Mouse (Mus musculus) intestine, embryonic 16.5 days (tissue): ENCODE measurements around the gene Gm13285. TPM values are rescaled to one million over a fixed set of nuclear protein-coding genes. Genes with fewer than 3 reads are reported as not detected.
"Not testable (repeated sequence)": the region's sequence is repeated elsewhere in the genome, so short reads cannot be mapped to it uniquely, and the experiment has no call there.

Source experiments
- ATAC-seq: fragments of 200-750 bp; cut with Nextera tagmentation; 2 replicates; pipeline ENCODE4 v1.8.0; 2017; ENCODE audit warnings: moderate TSS enrichment, moderate library complexity
- H3K27ac ChIP-seq: fragments of 300-500 bp; sonication (generic); 2 replicates; pipeline ENCODE4 v1.5.1; 2014; ENCODE audit warnings: mild to moderate bottlenecking, low read length
- H3K27me3 ChIP-seq: fragments of 300-500 bp; sonication (generic); replicated peaks from 2 replicates; pipeline ENCODE4 v1.6.1; 2014; ENCODE audit warnings: low read length, control low read depth, mixed read lengths; ENCODE audit not compliant: control insufficient read depth, insufficient read depth
- H3K36me3 ChIP-seq: fragments of 300-500 bp; sonication (generic); 2 replicates; pipeline ENCODE4 v1.6.1; 2014; ENCODE audit warnings: low read length, control low read depth; ENCODE audit not compliant: control insufficient read depth, insufficient read depth
- H3K4me1 ChIP-seq: fragments of 300-500 bp; sonication (generic); 2 replicates; pipeline ENCODE4 v1.6.1; 2014; ENCODE audit warnings: low read length, control low read depth, mixed read lengths; ENCODE audit not compliant: control insufficient read depth, insufficient read depth
- H3K4me2 ChIP-seq: fragments of 300-500 bp; sonication (generic); 2 replicates; pipeline ENCODE4 v1.6.1; 2014; ENCODE audit warnings: low read depth, low read length, control low read depth
- H3K4me3 ChIP-seq: fragments of 300-500 bp; sonication (generic); 2 replicates; pipeline ENCODE4 v1.5.1; 2014; ENCODE audit warnings: mild to moderate bottlenecking, low read length
- H3K9ac ChIP-seq: fragments of 300-500 bp; sonication (generic); 2 replicates; pipeline ENCODE4 v1.6.1; 2014; ENCODE audit warnings: low read depth, low read length
- H3K9me3 ChIP-seq: fragments of 300-500 bp; sonication (generic); 2 replicates; pipeline ENCODE4 v1.6.1; 2016; ENCODE audit warnings: low read length, control low read depth; ENCODE audit not compliant: control insufficient read depth
- WGBS: fragments of 180-500 bp; shearing (Covaris S2); extraction: QIAGEN DNeasy Blood & Tissue Kit; methylation state at CpG from one replicate; pipeline ENCODE4 v1.1.7; 2014; 5-methylcytosine and 5-hydroxymethylcytosine counted together
- polyA plus RNA-seq: library from polyadenylated mRNA; unstranded; fragments of >200 nt; fragmentation: Nextera tagmentation; extraction: Ambion mirVana; gene quantifications from 2 replicates; pipeline ENCODE4 v1.2.1, GENCODE M21; 2015

The Gm13285 gene
- polyA plus RNA-seq, 1 experiment from 2014 or later: 0.53 TPM

DNA sequence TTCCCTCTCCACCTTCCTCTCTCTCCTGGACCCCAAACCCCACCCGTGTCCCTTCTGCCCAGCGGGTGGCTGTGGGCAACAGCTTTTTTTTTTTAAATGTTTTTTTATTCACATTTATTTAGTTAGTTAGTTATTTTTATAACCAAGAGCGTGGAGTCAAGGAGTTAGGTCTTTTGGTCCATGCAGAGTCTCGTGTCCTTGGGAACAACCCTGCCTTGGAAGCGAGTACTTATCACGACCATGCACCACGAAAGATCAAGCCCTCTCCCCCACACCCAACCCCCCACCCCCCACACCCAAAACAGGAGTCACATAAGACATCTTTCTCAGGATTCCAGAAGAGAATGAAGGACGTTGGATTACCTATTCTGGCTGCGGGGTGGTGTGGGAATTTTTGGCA is 37.1 kb upstream of the Gm13285 start:
- not testable (repeated sequence) for ATAC-seq, H3K9ac ChIP-seq, H3K27me3 ChIP-seq, H3K36me3 ChIP-seq, H3K4me1 ChIP-seq, H3K27ac ChIP-seq, H3K4me3 ChIP-seq, H3K9me3 ChIP-seq, H3K4me2 ChIP-seq
- 65% methylated on average over 8 of the region's 9 CpGs for WGBS

DNA sequence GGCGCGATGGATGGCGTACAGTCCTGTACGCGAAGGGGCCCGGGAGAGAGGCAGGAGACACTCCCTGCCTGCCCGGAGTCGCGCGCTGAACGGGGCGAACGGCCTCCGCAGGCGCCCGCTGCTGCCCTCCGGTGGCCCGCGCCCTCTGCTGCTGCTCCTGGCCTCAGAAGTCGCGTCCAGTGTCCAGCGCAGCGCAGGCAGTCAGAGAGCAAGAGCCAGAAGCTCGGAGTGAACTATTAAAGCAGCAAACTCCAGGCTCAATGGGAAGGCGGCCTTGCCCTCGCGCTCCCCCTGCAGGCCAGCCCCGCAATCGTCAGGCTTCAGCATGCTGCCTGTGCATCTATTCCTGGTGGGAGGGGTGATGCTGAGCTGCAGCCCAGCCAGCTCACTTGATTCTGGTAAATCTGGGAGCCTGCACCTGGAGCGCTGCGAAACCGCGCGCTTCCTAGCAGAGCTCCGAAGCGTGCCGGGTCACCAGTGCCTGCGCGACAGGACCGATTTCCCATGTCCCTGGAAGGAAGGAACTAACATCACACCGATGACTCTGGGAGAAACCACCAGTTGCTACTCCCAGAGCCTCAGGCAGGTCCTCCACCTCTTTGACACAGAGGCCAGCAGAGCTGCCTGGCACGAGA is 36.0 kb upstream of the Gm13285 start:
- WGBS: 3% methylated on average over 22 of the region's 42 CpGs
- H3K4me1 ChIP-seq, H3K36me3 ChIP-seq, ATAC-seq, H3K27me3 ChIP-seq, H3K9me3 ChIP-seq: not testable (repeated sequence)
- Histone ChIP-seq H3K4me3 (peak overlapping the region; percentile 39), H3K4me2 (peak overlapping the region; percentile 47), H3K9ac (peak overlapping the region; percentile 54; the same call in 1 of the 2 replicates), H3K27ac (peak overlapping the region; percentile 61; the same call in 1 of the 2 replicates)

DNA sequence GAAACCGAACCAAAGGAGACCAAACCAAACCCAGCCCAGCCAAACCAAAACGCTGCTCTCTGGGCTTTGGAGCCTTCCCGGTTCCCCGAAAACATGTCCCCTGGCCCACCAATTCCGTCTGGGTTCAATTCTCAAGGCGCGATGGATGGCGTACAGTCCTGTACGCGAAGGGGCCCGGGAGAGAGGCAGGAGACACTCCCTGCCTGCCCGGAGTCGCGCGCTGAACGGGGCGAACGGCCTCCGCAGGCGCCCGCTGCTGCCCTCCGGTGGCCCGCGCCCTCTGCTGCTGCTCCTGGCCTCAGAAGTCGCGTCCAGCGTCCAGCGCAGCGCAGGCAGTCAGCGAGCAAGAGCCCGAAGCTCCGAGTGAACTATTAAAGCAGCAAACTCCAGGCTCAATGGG is 25.9 kb upstream of the Gm13285 start, which contains the start of gene Gm13290:
Gm13290 (plus strand) TSS at position 301 of the 400 bp plus-strand sequence.
- WGBS: no CpG with 5 or more reads among the region's 32 CpGs
- H3K4me1 ChIP-seq, H3K27ac ChIP-seq, H3K4me2 ChIP-seq, H3K4me3 ChIP-seq, H3K36me3 ChIP-seq, H3K9ac ChIP-seq, H3K27me3 ChIP-seq, H3K9me3 ChIP-seq, ATAC-seq: not testable (repeated sequence)

DNA sequence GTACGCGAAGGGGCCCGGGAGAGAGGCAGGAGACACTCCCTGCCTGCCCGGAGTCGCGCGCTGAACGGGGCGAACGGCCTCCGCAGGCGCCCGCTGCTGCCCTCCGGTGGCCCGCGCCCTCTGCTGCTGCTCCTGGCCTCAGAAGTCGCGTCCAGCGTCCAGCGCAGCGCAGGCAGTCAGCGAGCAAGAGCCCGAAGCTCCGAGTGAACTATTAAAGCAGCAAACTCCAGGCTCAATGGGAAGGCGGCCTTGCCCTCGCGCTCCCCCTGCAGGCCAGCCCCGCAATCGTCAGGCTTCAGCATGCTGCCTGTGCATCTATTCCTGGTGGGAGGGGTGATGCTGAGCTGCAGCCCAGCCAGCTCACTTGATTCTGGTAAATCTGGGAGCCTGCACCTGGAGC is 22.8 kb upstream of the Gm13285 start, which contains the start of gene Gm13289:
Gm13289 (plus strand) TSS at position 301 of the 400 bp plus-strand sequence.
- not testable (repeated sequence) for H3K4me3 ChIP-seq, H3K4me2 ChIP-seq, ATAC-seq, H3K36me3 ChIP-seq, H3K27ac ChIP-seq, H3K4me1 ChIP-seq, H3K9ac ChIP-seq, H3K9me3 ChIP-seq, H3K27me3 ChIP-seq
- no CpG with 5 or more reads among the region's 29 CpGs for WGBS

DNA sequence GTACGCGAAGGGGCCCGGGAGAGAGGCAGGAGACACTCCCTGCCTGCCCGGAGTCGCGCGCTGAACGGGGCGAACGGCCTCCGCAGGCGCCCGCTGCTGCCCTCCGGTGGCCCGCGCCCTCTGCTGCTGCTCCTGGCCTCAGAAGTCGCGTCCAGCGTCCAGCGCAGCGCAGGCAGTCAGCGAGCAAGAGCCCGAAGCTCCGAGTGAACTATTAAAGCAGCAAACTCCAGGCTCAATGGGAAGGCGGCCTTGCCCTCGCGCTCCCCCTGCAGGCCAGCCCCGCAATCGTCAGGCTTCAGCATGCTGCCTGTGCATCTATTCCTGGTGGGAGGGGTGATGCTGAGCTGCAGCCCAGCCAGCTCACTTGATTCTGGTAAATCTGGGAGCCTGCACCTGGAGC is 19.9 kb upstream of the Gm13285 start, which contains the start of gene Gm13272:
Gm13272 (plus strand) TSS at position 301 of the 400 bp plus-strand sequence.
- not testable (repeated sequence) for H3K4me1 ChIP-seq, H3K4me2 ChIP-seq, H3K27ac ChIP-seq, H3K9ac ChIP-seq, ATAC-seq, H3K9me3 ChIP-seq, H3K4me3 ChIP-seq, H3K27me3 ChIP-seq, H3K36me3 ChIP-seq
- WGBS: no CpG with 5 or more reads among the region's 29 CpGs

DNA sequence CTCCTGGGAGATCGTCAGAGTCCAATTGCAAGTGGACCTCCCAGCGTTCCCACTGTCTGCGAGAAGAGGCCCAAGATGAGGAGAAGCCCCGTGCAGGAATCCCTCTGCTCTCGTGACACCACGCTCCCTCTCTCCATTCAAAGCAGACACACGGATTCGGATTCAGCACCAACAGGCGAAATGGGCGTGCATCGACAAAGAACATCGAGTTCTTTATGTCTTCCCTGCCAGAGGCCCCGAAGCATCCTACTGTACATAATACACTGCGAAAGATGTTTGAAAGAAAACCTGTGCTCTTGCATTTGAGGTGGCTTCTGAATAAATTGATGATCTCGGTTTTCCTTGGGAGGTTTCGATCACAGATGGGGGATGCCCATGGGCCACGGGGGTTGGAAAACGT is 19.1 kb upstream of the Gm13285 start:
- not testable (repeated sequence) for H3K27me3 ChIP-seq, H3K9ac ChIP-seq, H3K4me1 ChIP-seq, H3K4me3 ChIP-seq, H3K27ac ChIP-seq, H3K9me3 ChIP-seq, H3K36me3 ChIP-seq, ATAC-seq, H3K4me2 ChIP-seq
- 45% methylated on average over 13 of the region's 18 CpGs for WGBS

DNA sequence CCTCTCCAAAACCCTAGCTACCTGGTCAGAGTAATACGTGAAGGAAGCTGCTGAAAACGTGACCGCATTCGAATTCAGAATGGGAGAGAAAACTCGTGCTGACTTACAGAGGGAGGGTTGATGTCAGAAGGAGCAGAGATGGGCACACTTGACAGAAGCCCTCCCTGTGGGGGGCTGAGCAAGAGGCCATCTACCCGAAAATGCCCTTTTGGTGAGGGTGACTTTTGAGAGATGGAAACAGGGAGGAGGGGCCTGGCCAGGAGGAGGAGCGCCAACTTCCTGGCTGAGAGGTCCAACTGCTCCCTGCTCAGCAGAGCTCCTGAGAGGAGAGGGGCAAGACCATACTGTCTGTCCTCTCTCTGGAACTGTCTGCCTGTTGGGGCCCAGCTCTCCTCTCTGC is 17.6 kb upstream of the Gm13285 start, which contains the start of gene Ifnz:
Ifnz (plus strand) TSS at position 301 of the 400 bp plus-strand sequence.
- H3K9me3 ChIP-seq, H3K27me3 ChIP-seq, H3K9ac ChIP-seq, H3K4me1 ChIP-seq, ATAC-seq, H3K36me3 ChIP-seq, H3K27ac ChIP-seq: not testable (repeated sequence)
- peak within 1 kb of the TSS; percentile 33; the same call in 1 of the 2 replicates for H3K4me2 ChIP-seq
- 17% methylated on average over 4 of the region's 7 CpGs for WGBS
- H3K4me3 ChIP-seq: peak within 1 kb of the TSS; percentile 27; the same call in 1 of the 2 replicates

DNA sequence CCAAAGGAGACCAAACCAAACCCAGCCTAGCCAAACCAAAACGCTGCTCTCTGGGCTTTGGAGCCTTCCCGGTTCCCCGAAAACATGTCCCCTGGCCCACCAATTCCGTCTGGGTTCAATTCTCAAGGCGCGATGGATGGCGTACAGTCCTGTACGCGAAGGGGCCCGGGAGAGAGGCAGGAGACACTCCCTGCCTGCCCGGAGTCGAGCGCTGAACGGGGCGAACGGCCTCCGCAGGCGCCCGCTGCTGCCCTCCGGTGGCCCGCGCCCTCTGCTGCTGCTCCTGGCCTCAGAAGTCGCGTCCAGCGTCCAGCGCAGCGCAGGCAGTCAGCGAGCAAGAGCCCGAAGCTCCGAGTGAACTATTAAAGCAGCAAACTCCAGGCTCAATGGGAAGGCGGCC is 17.1 kb upstream of the Gm13285 start:
- peak overlapping the region; percentile 33; the same call in 1 of the 2 replicates for H3K4me2 ChIP-seq
- H3K27ac ChIP-seq, H3K27me3 ChIP-seq, H3K9ac ChIP-seq, H3K4me1 ChIP-seq, ATAC-seq, H3K9me3 ChIP-seq, H3K36me3 ChIP-seq: not testable (repeated sequence)
- H3K4me3 ChIP-seq: peak overlapping the region; percentile 27; the same call in 1 of the 2 replicates
- WGBS: 0% methylated on average over 12 of the region's 31 CpGs

DNA sequence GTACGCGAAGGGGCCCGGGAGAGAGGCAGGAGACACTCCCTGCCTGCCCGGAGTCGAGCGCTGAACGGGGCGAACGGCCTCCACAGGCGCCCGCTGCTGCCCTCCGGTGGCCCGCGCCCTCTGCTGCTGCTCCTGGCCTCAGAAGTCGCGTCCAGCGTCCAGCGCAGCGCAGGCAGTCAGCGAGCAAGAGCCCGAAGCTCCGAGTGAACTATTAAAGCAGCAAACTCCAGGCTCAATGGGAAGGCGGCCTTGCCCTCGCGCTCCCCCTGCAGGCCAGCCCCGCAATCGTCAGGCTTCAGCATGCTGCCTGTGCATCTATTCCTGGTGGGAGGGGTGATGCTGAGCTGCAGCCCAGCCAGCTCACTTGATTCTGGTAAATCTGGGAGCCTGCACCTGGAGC is 14.1 kb upstream of the Gm13285 start, which contains the start of gene Gm13276:
Gm13276 (plus strand) TSS at position 301 of the 400 bp plus-strand sequence.
- H3K4me3 ChIP-seq, H3K4me1 ChIP-seq, ATAC-seq, H3K27me3 ChIP-seq, H3K4me2 ChIP-seq, H3K27ac ChIP-seq, H3K9me3 ChIP-seq, H3K36me3 ChIP-seq, H3K9ac ChIP-seq: not testable (repeated sequence)
- WGBS: no CpG with 5 or more reads among the region's 27 CpGs
